Mouse (Mus musculus) megakaryocyte, embryonic 14.5 days (primary cell): ENCODE data around the gene Scarf2. TPM values are rescaled to one million over a fixed set of nuclear protein-coding genes. Genes with fewer than 3 reads are reported as not detected.

Source experiments
- H3K27me3 ChIP-seq: replicated peaks from 2 replicates; pipeline ENCODE3; 2012; ENCODE audit warnings: inconsistent platforms
- H3K36me3 ChIP-seq: replicated peaks from 2 replicates; pipeline ENCODE3; 2012; ENCODE audit warnings: low read length, inconsistent platforms, mixed read lengths
- H3K4me1 ChIP-seq: 2 replicates; pipeline ENCODE4 v1.6.1; 2012; ENCODE audit warnings: inconsistent platforms
- H3K4me3 ChIP-seq: replicated peaks from 2 replicates; pipeline ENCODE3; 2012; ENCODE audit warnings: moderate library complexity, mild to moderate bottlenecking, inconsistent platforms
- H3K9me3 ChIP-seq: 2 replicates; pipeline ENCODE4 v1.6.1; 2012; ENCODE audit warnings: inconsistent platforms
- FLI1 ChIP-seq: IDR thresholded peaks from 2 replicates; pipeline ENCODE4 v1.6.1; 2012; ENCODE audit warnings: low read length, inconsistent platforms, mixed read lengths
- GATA1 ChIP-seq: IDR thresholded peaks from 3 replicates; pipeline ENCODE4 v1.6.1; 2012; ENCODE audit warnings: mixed read lengths, low read length, inconsistent platforms, borderline replicate concordance
- polyA plus RNA-seq: library from polyadenylated mRNA; stranded (reverse); fragments of >175 nt; gene quantifications from 2 replicates; pipeline ENCODE4 v1.2.3, GENCODE M21; 2012; ENCODE audit warnings: low replicate concordance; ENCODE audit not compliant: insufficient read depth

The Scarf2 gene
- polyA plus RNA-seq, 1 experiment: 0.79 TPM

GRCm38 (mm10) chr16:17806581-17807191 lies 9.6 kb downstream of the Scarf2 start:
- Histone ChIP-seq H3K27me3 (peaks cover 97% of the 10 kb centered on the region), H3K4me3 (peak overlapping the region; percentile 90), H3K4me1 (peaks cover 62% of the 10 kb centered on the region), H3K36me3 (no peaks in the 10 kb centered on the region), H3K9me3 (no peaks in the 10 kb centered on the region; the same call in 1 of the 2 replicates)
- TF ChIP-seq FLI1 (no peak), GATA1 (no peak)

DNA sequence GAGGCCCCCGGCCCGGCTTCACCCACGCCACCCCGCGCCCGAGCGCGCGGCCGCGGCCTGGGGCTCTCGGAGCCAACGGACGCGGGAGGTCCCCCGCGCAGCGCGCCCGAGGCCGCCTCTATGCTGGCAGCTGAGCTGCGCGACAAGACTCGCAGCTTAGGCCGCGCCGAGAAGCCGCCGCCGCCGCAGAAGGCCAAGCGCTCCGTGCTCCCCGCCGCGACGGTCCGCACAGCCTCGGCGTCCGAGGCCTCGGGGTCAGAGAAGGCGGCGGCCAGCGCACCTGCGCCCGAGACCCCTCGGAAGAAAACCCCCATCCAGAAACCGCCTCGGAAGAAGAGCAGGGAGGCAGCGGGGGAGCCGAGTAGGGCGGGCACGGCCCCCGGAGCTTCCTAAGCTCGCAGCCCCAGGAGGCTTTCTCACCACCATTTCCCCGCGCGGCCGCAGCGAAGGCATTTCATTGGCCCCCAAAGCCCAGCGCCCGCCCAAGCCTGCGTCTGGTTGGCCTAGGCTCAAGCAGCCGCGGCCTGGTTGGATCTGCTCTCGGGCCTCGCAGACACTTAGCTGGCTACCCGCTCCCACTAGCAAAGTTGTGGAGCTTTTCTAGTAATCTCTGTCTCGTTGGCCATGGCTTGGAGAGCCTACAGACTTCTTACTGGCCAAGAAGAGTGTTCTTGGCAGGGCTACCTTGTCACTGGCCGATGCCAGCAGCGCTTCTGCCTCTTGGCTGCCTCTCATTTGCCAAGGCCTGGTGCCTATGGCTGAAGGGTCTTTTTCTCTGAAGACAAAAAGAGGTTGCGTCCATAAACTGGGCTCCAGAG lies 10.3 kb downstream of the Scarf2 start:
- Histone ChIP-seq H3K4me3 (peak overlapping the region; percentile 90), H3K4me1 (peaks cover 61% of the 10 kb centered on the region), H3K27me3 (peaks cover 92% of the 10 kb centered on the region), H3K9me3 (no peaks in the 10 kb centered on the region; the same call in 1 of the 2 replicates), H3K36me3 (no peaks in the 10 kb centered on the region)
- no peak for TF ChIP-seq FLI1
- TF ChIP-seq GATA1: no peak

GRCm38 (mm10) chr16:17809125-17809524 lies 12.0 kb downstream of the Scarf2 start:
- TF ChIP-seq GATA1 (no peak), FLI1 (no peak)
- no peaks in the 10 kb centered on the region for H3K36me3 ChIP-seq
- H3K9me3 ChIP-seq: no peaks in the 10 kb centered on the region; the same call in 1 of the 2 replicates
- peaks cover 46% of the 10 kb centered on the region for H3K4me1 ChIP-seq
- no peak overlapping the region for H3K4me3 ChIP-seq
- peaks cover 92% of the 10 kb centered on the region for H3K27me3 ChIP-seq

- H3K36me3 ChIP-seq: no peaks in the 10 kb centered on the region
- TF ChIP-seq FLI1: no peak
- no peak for TF ChIP-seq GATA1
- H3K4me1 ChIP-seq: peaks cover 40% of the 10 kb centered on the region
- no peak overlapping the region for H3K4me3 ChIP-seq
- H3K27me3 ChIP-seq: peaks cover 91% of the 10 kb centered on the region
- H3K9me3 ChIP-seq: no peaks in the 10 kb centered on the region; the same call in 1 of the 2 replicates
Measured at GRCm38 (mm10) chr16:17809711-17810110, 12.6 kb downstream of the Scarf2 start.

GRCm38 (mm10) chr16:17812120-17812519 lies 15.0 kb downstream of the Scarf2 start:
- peaks cover 38% of the 10 kb centered on the region for H3K4me1 ChIP-seq
- H3K36me3 ChIP-seq: no peaks in the 10 kb centered on the region
- peaks cover 13% of the 10 kb centered on the region for H3K9me3 ChIP-seq
- no peak overlapping the region for H3K4me3 ChIP-seq
- peaks cover 91% of the 10 kb centered on the region for H3K27me3 ChIP-seq
- TF ChIP-seq FLI1: no peak
- no peak for TF ChIP-seq GATA1

- Histone ChIP-seq H3K4me1 (peaks cover 29% of the 10 kb centered on the region), H3K9me3 (peaks cover 23% of the 10 kb centered on the region), H3K27me3 (peaks cover 88% of the 10 kb centered on the region), H3K4me3 (no peak overlapping the region), H3K36me3 (no peaks in the 10 kb centered on the region)
- TF ChIP-seq GATA1 (no peak), FLI1 (no peak)
Measured at GRCm38 (mm10) chr16:17813173-17813572, 16.1 kb downstream of the Scarf2 start.

GRCm38 (mm10) chr16:17815411-17816402 lies 18.6 kb downstream of the Scarf2 start:
- H3K4me1 ChIP-seq: peaks cover 19% of the 10 kb centered on the region
- TF ChIP-seq GATA1 (no peak), FLI1 (no peak)
- peak overlapping the region; percentile 93 for H3K4me3 ChIP-seq
- peaks cover 36% of the 10 kb centered on the region for H3K9me3 ChIP-seq
- H3K36me3 ChIP-seq: no peaks in the 10 kb centered on the region
- H3K27me3 ChIP-seq: peaks cover 83% of the 10 kb centered on the region

- Histone ChIP-seq H3K36me3 (no peaks in the 10 kb centered on the region), H3K4me1 (peaks cover 19% of the 10 kb centered on the region), H3K27me3 (peaks cover 85% of the 10 kb centered on the region), H3K4me3 (no peak overlapping the region), H3K9me3 (peaks cover 36% of the 10 kb centered on the region)
- TF ChIP-seq FLI1 (no peak), GATA1 (no peak)
Measured at GRCm38 (mm10) chr16:17816528-17816927, 19.4 kb downstream of the Scarf2 start.

DNA sequence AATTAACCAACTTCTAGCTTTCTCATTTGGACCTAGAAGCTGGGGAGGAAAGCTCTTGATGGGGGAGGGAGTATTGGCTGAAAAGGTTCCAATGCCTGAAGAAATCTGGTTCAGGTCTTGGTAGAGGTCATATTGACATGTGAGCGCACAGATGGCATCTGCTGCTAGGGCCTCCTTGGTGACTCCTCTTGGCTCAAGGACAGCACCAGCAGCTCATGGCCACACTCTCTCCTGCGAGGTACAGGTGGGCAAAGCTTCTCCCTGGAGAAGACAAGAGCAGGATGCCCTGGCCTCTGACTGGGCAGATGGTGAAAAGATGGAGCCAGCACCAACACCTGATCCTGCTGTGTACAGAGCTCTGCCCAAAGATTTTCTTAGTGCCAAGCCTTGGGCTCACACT lies 29.4 kb downstream of the Scarf2 start:
- Histone ChIP-seq H3K36me3 (no peaks in the 10 kb centered on the region), H3K4me3 (no peak overlapping the region), H3K9me3 (no peaks in the 10 kb centered on the region), H3K4me1 (peaks cover 11% of the 10 kb centered on the region), H3K27me3 (peaks cover 95% of the 10 kb centered on the region)
- TF ChIP-seq FLI1: no peak
- TF ChIP-seq GATA1: no peak
